ENCODE assay signal across 7 mouse cellular contexts in genomic region chr10:77581408-77582284, GRCm38 (mm10). TPM values are rescaled to one million over a fixed set of nuclear protein-coding genes. Genes with fewer than 3 reads are reported as not detected.
DNase-seq lines count a peak whose midpoint lies in the region; ATAC-seq lines count a peak whose summit lies in the region.

TSS of gene Pttg1ip (plus strand) at chr10:77581720.

- peak within 1 kb of the TSS; percentile 86 for H3K4me2 ChIP-seq in intestine, embryonic 16.5 days (ENCODE audit: low read depth, low read length)
- peak within 1 kb of the TSS; percentile 66 for H3K4me2 ChIP-seq in midbrain, embryonic 11.5 days

- no peaks in the 10 kb centered on the region for H3K27me3 ChIP-seq in intestine, embryonic 16.5 days (replicated peaks; ENCODE audit: control insufficient read depth, insufficient read depth, low read length)
- H3K27me3 ChIP-seq in midbrain, embryonic 11.5 days (ENCODE audit: control insufficient read depth, insufficient read depth, low read length) = no peaks in the 10 kb centered on the region

- H3K27ac ChIP-seq in intestine, embryonic 16.5 days (ENCODE audit: low read length) = peak within 1 kb of the TSS; percentile 99
- H3K27ac ChIP-seq in midbrain, embryonic 11.5 days (ENCODE audit: low read depth, low read length) = peak within 1 kb of the TSS; percentile 75

- no peaks in the 10 kb centered on the region for H3K9me3 ChIP-seq in intestine, embryonic 16.5 days (ENCODE audit: control insufficient read depth, low read length)
- no peaks in the 10 kb centered on the region for H3K9me3 ChIP-seq in midbrain, embryonic 11.5 days (ENCODE audit: control insufficient read depth, low read length)

- ATAC-seq in intestine, embryonic 16.5 days = peak; percentile 96
- ATAC-seq in midbrain, embryonic 11.5 days (ENCODE audit: low FRiP score) = peak; percentile 97

- peak; percentile 95 for DNase-seq in adrenal gland, adult 8-10 months
- peak; percentile 93 for DNase-seq in embryo, embryonic 9.5 days (ENCODE audit: extremely low spot score)
- DNase-seq in gastrocnemius, postnatal 4 days (ENCODE audit: low spot score in 2 of 2) = peak; percentile 94 to 97
- peak; percentile 93 to 98 for DNase-seq in left cerebral cortex, postnatal 36 days (ENCODE audit: low spot score in 2 of 2)
- DNase-seq in midbrain, embryonic 11.5 days (ENCODE audit: low spot score, missing footprints) = peak; percentile 99
- DNase-seq in skeletal muscle tissue, adult 2 months (ENCODE audit: low read depth, low spot score) = peak; percentile 99

- peaks cover 31% of the 10 kb centered on the region for H3K4me1 ChIP-seq in intestine, embryonic 16.5 days (ENCODE audit: control insufficient read depth, insufficient read depth, low read length)
- no peaks in the 10 kb centered on the region; the same call in 1 of the 2 replicates for H3K4me1 ChIP-seq in midbrain, embryonic 11.5 days (ENCODE audit: control insufficient read depth, insufficient read depth, low read length)

- H3K9ac ChIP-seq in intestine, embryonic 16.5 days (ENCODE audit: low read depth, low read length) = peak within 1 kb of the TSS; percentile 93
- H3K9ac ChIP-seq in midbrain, embryonic 11.5 days (ENCODE audit: low read length) = peak within 1 kb of the TSS; percentile 79

- H3K4me3 ChIP-seq in intestine, embryonic 16.5 days (ENCODE audit: low read length) = peak within 1 kb of the TSS; percentile 87
- peak within 1 kb of the TSS; percentile 72 for H3K4me3 ChIP-seq in midbrain, embryonic 11.5 days (ENCODE audit: low read depth, low read length)

- under 1% methylated on average over 64 of the region's 64 CpGs for WGBS in intestine, embryonic 16.5 days
- under 1% methylated on average over 64 of the region's 64 CpGs for WGBS in midbrain, embryonic 11.5 days

- H3K36me3 ChIP-seq in intestine, embryonic 16.5 days (ENCODE audit: control insufficient read depth, insufficient read depth, low read length) = no peaks in the 10 kb centered on the region
- no peaks in the 10 kb centered on the region for H3K36me3 ChIP-seq in midbrain, embryonic 11.5 days (ENCODE audit: control insufficient read depth, insufficient read depth, low read length)

- intact Hi-C loops in left cerebral cortex, postnatal 36 days (cut with DNase I) = loop anchor here (2.0 to 10.0 kb wide), 2 partner anchors 41 to 167 kb away; partner anchors contain the start of genes Adarb1 and Ube2g2

RNA-seq across cellular contexts. Expression of gene Pttg1ip, which starts in this region (rescaled TPM):
- 100 to 1,000 TPM; 207 to 236 (median 225) TPM for total RNA-seq in adrenal gland, adult 8-10 months (2022)
- 100 to 1,000 TPM in 1 of 2 experiments, 10 to 100 TPM in 1; 95.8 to 103 TPM for total RNA-seq in gastrocnemius, postnatal 4 days (2021)
- 177 and 181 TPM in 2 replicates for polyA plus RNA-seq in intestine, embryonic 16.5 days (2015; fragmentation: Nextera tagmentation; extraction: Ambion mirVana)
- total RNA-seq in left cerebral cortex, postnatal 36 days (2021) = 10 to 100 TPM; 71.2 to 88.3 TPM
- polyA plus RNA-seq in midbrain, embryonic 11.5 days (2014; fragmentation: Nextera tagmentation; extraction: Ambion mirVana) = 68.5 and 73.2 TPM in 2 replicates

Comparison
In these comparisons a context has a peak if more than half of its experiments do, and no peak if none do; other contexts are left out.
1. Peak in every context shown above with its lines: DNase-seq, ATAC-seq, H3K4me3 ChIP-seq and H3K27ac ChIP-seq.